Mouse (Mus musculus) brain, embryonic 14.5 days (tissue): ENCODE data around the gene Agap3.

Source experiments
- CTCF ChIP-seq: fragments of 200-500 bp; IDR thresholded peaks from 2 replicates; pipeline ENCODE4 v1.5.1; 2012; ENCODE audit warnings: inconsistent platforms, mild to moderate bottlenecking, moderate library complexity, borderline replicate concordance; ENCODE audit not compliant: insufficient read depth, insufficient read length; ENCODE audit errors: extremely low read depth
- POLR2A ChIP-seq: fragments of 200-500 bp; IDR thresholded peaks from 2 replicates; pipeline ENCODE4 v1.6.1; 2012; ENCODE audit warnings: mild to moderate bottlenecking, inconsistent platforms, borderline replicate concordance; ENCODE audit not compliant: poor library complexity, insufficient read depth, insufficient read length, severe bottlenecking; ENCODE audit errors: extremely low read depth

- TF ChIP-seq CTCF (no peak), POLR2A (no peak)
Measured at GRCm38 (mm10) chr5:24499113-24499512, 47.1 kb downstream of the Agap3 start.
